ENCODE assay signal across 11 mouse cellular contexts in the genomic region with DNA sequence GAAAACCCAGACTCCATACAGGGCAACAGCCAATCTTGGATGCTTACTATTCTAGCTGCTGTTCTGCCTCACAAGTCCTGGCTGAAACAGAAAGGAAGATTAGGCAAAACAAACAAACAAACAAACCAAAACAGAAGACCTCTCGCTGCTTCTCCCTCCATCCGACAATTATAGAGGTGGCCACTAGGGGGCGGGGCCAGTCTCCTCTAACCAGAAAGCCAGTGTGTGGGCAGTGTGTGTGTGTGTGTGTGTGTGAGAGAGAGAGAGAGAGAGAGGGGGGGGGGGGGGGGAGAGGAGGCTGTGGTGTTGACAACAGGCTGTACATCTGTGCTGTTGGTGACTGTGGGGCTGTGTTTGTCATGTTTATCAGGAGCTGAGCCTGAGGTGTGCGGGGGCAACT. TPM values are rescaled to one million over a fixed set of nuclear protein-coding genes. Genes with fewer than 3 reads are reported as not detected.
DNase-seq lines count a peak whose midpoint lies in the region; ATAC-seq and TF ChIP-seq lines count a peak whose summit lies in the region.
"Had no signal": no experiment of that assay in that cellular context is flagged by ENCODE, and none has a peak within 500 bp of the region (broad histone marks: within the 10 kb centered on the region; RNA-seq: fewer than 3 reads in every experiment).

No protein-coding gene starts in this region.

- no peak overlapping the region for H3K4me3 ChIP-seq in forebrain, embryonic 11.5 days (ENCODE audit: low read depth, low read length)
- no peak overlapping the region for H3K4me3 ChIP-seq in forebrain, embryonic 16.5 days (replicated peaks; ENCODE audit: low read length)
- H3K4me3 ChIP-seq in spleen, adult 2 months (ENCODE audit: extremely low read depth, insufficient read depth, insufficient read length) = no peak overlapping the region
- H3K4me3 ChIP-seq: heart, embryonic 13.5 days; neural tube, embryonic 13.5 days had no signal

- no peak; the same call in 1 of the 2 replicates for ATAC-seq in forebrain, embryonic 11.5 days (replicated peaks; ENCODE audit: low FRiP score)
- no peak for ATAC-seq in forebrain, embryonic 16.5 days
- ATAC-seq: Patski had no signal

- peaks cover 8% of the 10 kb centered on the region; the same call in 1 of the 2 replicates for H3K4me1 ChIP-seq in forebrain, embryonic 11.5 days (replicated peaks; ENCODE audit: control insufficient read depth, insufficient read depth, low read length)
- H3K4me1 ChIP-seq in forebrain, embryonic 16.5 days (replicated peaks; ENCODE audit: control insufficient read depth, insufficient read depth, low read length) = peaks cover 12% of the 10 kb centered on the region
- H3K4me1 ChIP-seq in spleen, adult 2 months (ENCODE audit: control insufficient read depth, insufficient read depth, insufficient read length) = no peaks in the 10 kb centered on the region

- H3K9ac ChIP-seq in forebrain, embryonic 11.5 days (ENCODE audit: low read length) = no peak overlapping the region
- H3K9ac ChIP-seq in forebrain, embryonic 16.5 days (replicated peaks; ENCODE audit: low read depth, low read length) = no peak overlapping the region
- H3K9ac ChIP-seq: heart, embryonic 13.5 days; neural tube, embryonic 13.5 days had no signal

- H3K27ac ChIP-seq in forebrain, embryonic 11.5 days (ENCODE audit: low read depth, low read length) = no peak overlapping the region
- H3K27ac ChIP-seq in forebrain, embryonic 16.5 days (ENCODE audit: low read length) = no peak overlapping the region
- H3K27ac ChIP-seq in spleen, adult 2 months (ENCODE audit: insufficient read depth, low read length) = no peak overlapping the region
- H3K27ac ChIP-seq: heart, embryonic 13.5 days; neural tube, embryonic 13.5 days had no signal

- peaks cover 86% of the 10 kb centered on the region for H3K27me3 ChIP-seq in forebrain, embryonic 11.5 days (ENCODE audit: control insufficient read depth, insufficient read depth, low read length)
- H3K27me3 ChIP-seq in forebrain, embryonic 16.5 days (replicated peaks; ENCODE audit: control insufficient read depth, insufficient read depth, low read length) = peaks cover 74% of the 10 kb centered on the region
- H3K27me3 ChIP-seq in spleen, adult 2 months (ENCODE audit: control insufficient read depth, insufficient read depth, low read length) = peaks cover 3% of the 10 kb centered on the region; the same call in 1 of the 2 replicates

- H3K36me3 ChIP-seq in forebrain, embryonic 11.5 days (ENCODE audit: control insufficient read depth, insufficient read depth, low read length) = no peaks in the 10 kb centered on the region
- H3K36me3 ChIP-seq in forebrain, embryonic 16.5 days (ENCODE audit: control insufficient read depth, insufficient read depth) = no peaks in the 10 kb centered on the region
- no peaks in the 10 kb centered on the region for H3K36me3 ChIP-seq in spleen, adult 2 months (ENCODE audit: control insufficient read depth, insufficient read depth, low read length)
- H3K36me3 ChIP-seq: heart, embryonic 13.5 days; neural tube, embryonic 13.5 days had no signal

- 20% methylated on average over 4 of the region's 4 CpGs for WGBS in forebrain, embryonic 11.5 days
- WGBS in forebrain, embryonic 16.5 days = 21% methylated on average over 4 of the region's 4 CpGs
- 18% methylated on average over 4 of the region's 4 CpGs for WGBS in spleen, adult 2 months

- no peaks in the 10 kb centered on the region for H3K9me3 ChIP-seq in forebrain, embryonic 11.5 days (ENCODE audit: control insufficient read depth, low read length)
- no peaks in the 10 kb centered on the region for H3K9me3 ChIP-seq in forebrain, embryonic 16.5 days (ENCODE audit: control insufficient read depth, low read length)
- H3K9me3 ChIP-seq: heart, embryonic 13.5 days; neural tube, embryonic 13.5 days had no signal

- H3K4me2 ChIP-seq in forebrain, embryonic 11.5 days (ENCODE audit: low read depth, low read length, severe bottlenecking) = no peak overlapping the region
- no peak overlapping the region for H3K4me2 ChIP-seq in forebrain, embryonic 16.5 days (ENCODE audit: low read length)
- H3K4me2 ChIP-seq: heart, embryonic 13.5 days; neural tube, embryonic 13.5 days had no signal

- peak; percentile 87 for DNase-seq in forebrain, embryonic 11.5 days (ENCODE audit: low spot score)
- peak; percentile 76 for DNase-seq in 3T3-L1 (ENCODE audit: low read depth, low spot score)
- peak; percentile 50 for DNase-seq in adrenal gland, adult 2 months
- DNase-seq in embryo, embryonic 11 days = peak; percentile 70
- DNase-seq in kidney, postnatal 25 days = peak; percentile 73 to 75
- DNase-seq in lung, postnatal 14 days = peak; percentile 59
- peak; percentile 9 to 25 for DNase-seq in spleen, adult 2 months (ENCODE audit: low read depth in 1 of 2, low spot score in 2 of 2)

- peak; percentile 43; the same call in 1 of the 2 replicates for TF ChIP-seq CTCF in spleen, adult 2 months (IDR thresholded peaks at IDR 0.05; ENCODE audit: extremely low read depth, insufficient read depth, insufficient read length, insufficient replicate concordance)

- no peak for TF ChIP-seq POLR2A in spleen, adult 2 months (IDR thresholded peaks at IDR 0.05; ENCODE audit: low read depth, low read length)

RNA-seq across cellular contexts. Expression of a gene that starts 2.0 kb away (rescaled TPM):
- not detected in 2 replicates for polyA plus RNA-seq in forebrain, embryonic 11.5 days (2014; fragmentation: Nextera tagmentation; extraction: Ambion mirVana)
- polyA plus RNA-seq in forebrain, embryonic 16.5 days (2015; fragmentation: Nextera tagmentation; extraction: Ambion mirVana) = not detected in 2 replicates
- total RNA-seq in adrenal gland, adult 2 months (2021) = 1 to 10 TPM in 1 of 2 experiments, under 1 TPM in 1; 0.52 to 1.8 TPM
- 0.55 and 0.85 TPM in 2 replicates for polyA plus RNA-seq in adrenal gland, adult 2 months (2012; rRNA removed)
- not detected in 2 replicates for polyA plus RNA-seq in spleen, adult 2 months (2012; rRNA removed)
- polyA plus RNA-seq: heart, embryonic 13.5 days; Patski had no signal

RNA-seq across cellular contexts. Expression of a gene that starts 9.7 kb away (rescaled TPM):
- not detected in 2 replicates for polyA plus RNA-seq in forebrain, embryonic 11.5 days (2014; fragmentation: Nextera tagmentation; extraction: Ambion mirVana)
- polyA plus RNA-seq in forebrain, embryonic 16.5 days (2015; fragmentation: Nextera tagmentation; extraction: Ambion mirVana) = not detected in 2 replicates
- 1 to 10 TPM; 1.3 to 2.0 TPM for total RNA-seq in adrenal gland, adult 2 months (2021)
- polyA plus RNA-seq in adrenal gland, adult 2 months (2012; rRNA removed) = 1.8 and 3.1 TPM in 2 replicates
- polyA plus RNA-seq in spleen, adult 2 months (2012; rRNA removed) = 0.08 TPM in 1 of 2 replicates, not detected in the other
- polyA plus RNA-seq: neural tube, embryonic 13.5 days; Patski had no signal

RNA-seq across cellular contexts. Expression of a gene that starts 40.2 kb away (rescaled TPM):
- polyA plus RNA-seq in forebrain, embryonic 11.5 days (2014; fragmentation: Nextera tagmentation; extraction: Ambion mirVana) = 1.2 and 1.4 TPM in 2 replicates
- 2.2 and 2.8 TPM in 2 replicates for polyA plus RNA-seq in forebrain, embryonic 16.5 days (2015; fragmentation: Nextera tagmentation; extraction: Ambion mirVana)
- total RNA-seq in adrenal gland, adult 2 months (2021) = 1 to 10 TPM; 3.1 to 4.6 TPM
- 8.7 and 11.6 TPM in 2 replicates for polyA plus RNA-seq in adrenal gland, adult 2 months (2012; rRNA removed)
- polyA plus RNA-seq in spleen, adult 2 months (2012; rRNA removed) = not detected in 2 replicates
- polyA plus RNA-seq: heart, embryonic 13.5 days; Patski had no signal

RNA-seq across cellular contexts. Expression of a gene that starts 40.4 kb away (rescaled TPM):
- polyA plus RNA-seq in forebrain, embryonic 11.5 days (2014; fragmentation: Nextera tagmentation; extraction: Ambion mirVana) = 0.11 and 0.25 TPM in 2 replicates
- polyA plus RNA-seq in forebrain, embryonic 16.5 days (2015; fragmentation: Nextera tagmentation; extraction: Ambion mirVana) = 0.39 and 0.45 TPM in 2 replicates
- under 1 TPM in 1 of 2 experiments, not detected in 1; 0.07 TPM for total RNA-seq in adrenal gland, adult 2 months (2021)
- 0.02 and 0.04 TPM in 2 replicates for polyA plus RNA-seq in adrenal gland, adult 2 months (2012; rRNA removed)
- polyA plus RNA-seq in spleen, adult 2 months (2012; rRNA removed) = not detected in 2 replicates
- polyA plus RNA-seq: heart, embryonic 13.5 days; Patski had no signal

RNA-seq across cellular contexts. Expression of a gene that starts 56.5 kb away (rescaled TPM):
- 0.07 and 0.35 TPM in 2 replicates for polyA plus RNA-seq in forebrain, embryonic 11.5 days (2014; fragmentation: Nextera tagmentation; extraction: Ambion mirVana)
- polyA plus RNA-seq in forebrain, embryonic 16.5 days (2015; fragmentation: Nextera tagmentation; extraction: Ambion mirVana) = 0.16 TPM in 2 replicates
- total RNA-seq in adrenal gland, adult 2 months (2021) = under 1 TPM in 1 of 2 experiments, not detected in 1; 0.31 TPM
- 0.03 and 0.32 TPM in 2 replicates for polyA plus RNA-seq in adrenal gland, adult 2 months (2012; rRNA removed)
- 0.18 and 0.26 TPM in 2 replicates for polyA plus RNA-seq in spleen, adult 2 months (2012; rRNA removed)

Comparison
In these comparisons a context has a peak if more than half of its experiments do, and no peak if none do; other contexts are left out.
1. DNase-seq: peak in every context shown above with its lines; median percentile 87 in forebrain, embryonic 11.5 days; 76 in 3T3-L1; 74 in kidney, postnatal 25 days; 70 in embryo, embryonic 11 days; 59 in lung, postnatal 14 days; 50 in adrenal gland, adult 2 months; 17 in spleen, adult 2 months.